8 mouse cellular contexts compared by ENCODE assay signal in the genomic region with DNA sequence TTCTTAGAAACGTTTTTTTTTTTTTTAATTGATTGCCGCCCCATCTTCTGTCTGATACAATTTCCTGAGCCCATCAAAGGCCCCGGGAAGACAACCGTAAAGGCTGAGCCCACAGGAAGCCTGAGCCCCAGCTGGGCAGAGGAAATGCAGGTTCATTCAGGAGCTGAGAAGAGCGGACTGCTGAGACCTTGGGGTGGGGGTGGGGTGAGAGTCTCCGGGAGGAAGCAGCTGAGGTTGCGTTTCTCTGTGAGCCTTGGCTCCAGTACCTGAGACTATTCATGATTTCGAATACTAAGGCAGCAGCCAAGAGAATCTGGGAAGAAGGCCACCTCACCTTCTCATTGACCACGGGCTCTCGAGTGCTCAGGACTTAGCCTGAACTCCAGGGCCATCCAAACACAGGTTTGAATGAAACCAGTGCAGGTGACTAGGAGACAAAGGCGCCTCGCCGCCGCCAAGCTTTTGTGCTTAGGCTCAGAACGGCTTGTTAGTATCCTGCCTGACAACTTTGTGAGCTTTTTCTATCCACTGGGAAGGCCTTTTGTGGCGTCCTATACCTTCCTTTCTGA. TPM values are rescaled to one million over a fixed set of nuclear protein-coding genes. Genes with fewer than 3 reads are reported as not detected.
A peak's percentile ranks its signal among the peaks of the same experiment; 100 is the strongest.
DNase-seq lines count a peak whose midpoint lies in the region; ATAC-seq lines count a peak whose summit lies in the region.

No protein-coding gene starts in this region.

- ATAC-seq in cerebellum, adult (ENCODE audit: insufficient number of reproducible peaks, low FRiP score, low TSS enrichment), result peak; percentile 32; the same call in 1 of the 2 replicates
- peak; percentile 37; the same call in 1 of the 2 replicates for ATAC-seq in forebrain, embryonic 11.5 days (replicated peaks; ENCODE audit: low FRiP score)
- ATAC-seq in midbrain, embryonic 13.5 days, result peak; percentile 54

- under 1% methylated on average over 16 of the region's 16 CpGs for WGBS in forebrain, embryonic 11.5 days
- WGBS in midbrain, embryonic 13.5 days, result 1% methylated on average over 16 of the region's 16 CpGs

- H3K27me3 ChIP-seq in forebrain, embryonic 11.5 days (ENCODE audit: control insufficient read depth, insufficient read depth, low read length), result peaks cover 24% of the 10 kb centered on the region
- H3K27me3 ChIP-seq in midbrain, embryonic 13.5 days, result peaks cover 49% of the 10 kb centered on the region

- no peaks in the 10 kb centered on the region for H3K9me3 ChIP-seq in forebrain, embryonic 11.5 days (ENCODE audit: control insufficient read depth, low read length)
- no peaks in the 10 kb centered on the region for H3K9me3 ChIP-seq in midbrain, embryonic 13.5 days

- no peak overlapping the region for H3K27ac ChIP-seq in forebrain, embryonic 11.5 days (ENCODE audit: low read depth, low read length)
- H3K27ac ChIP-seq in midbrain, embryonic 13.5 days, result peak overlapping the region; percentile 22; the same call in 1 of the 2 replicates

- peak overlapping the region; percentile 46 for H3K4me3 ChIP-seq in forebrain, embryonic 11.5 days (ENCODE audit: low read depth, low read length)
- H3K4me3 ChIP-seq in midbrain, embryonic 13.5 days (replicated peaks), result peak overlapping the region; percentile 52

- peaks cover 5% of the 10 kb centered on the region; the same call in 1 of the 2 replicates for H3K4me1 ChIP-seq in forebrain, embryonic 11.5 days (replicated peaks; ENCODE audit: control insufficient read depth, insufficient read depth, low read length)
- H3K4me1 ChIP-seq in midbrain, embryonic 13.5 days (replicated peaks), result peaks cover 22% of the 10 kb centered on the region

- H3K36me3 ChIP-seq in forebrain, embryonic 11.5 days (ENCODE audit: control insufficient read depth, insufficient read depth, low read length), result no peaks in the 10 kb centered on the region
- H3K36me3 ChIP-seq in midbrain, embryonic 13.5 days, result no peaks in the 10 kb centered on the region

- no peak for DNase-seq in cerebellum, adult 11-12 months
- DNase-seq in R1 (ENCODE audit: low read depth, low spot score), result peak; percentile 82
- peak; percentile 67 for DNase-seq in forebrain, embryonic 11.5 days (ENCODE audit: low spot score)
- peak; percentile 8 to 14 for DNase-seq in kidney, adult 8-10 months
- DNase-seq in yolk sac, embryonic 10.5 days (ENCODE audit: low spot score), result peak; percentile 19
- DNase-seq in c-Kit-positive CD71-positive TER-119-positive erythroid progenitor cells, embryonic 14.5 days (ENCODE audit: low spot score), result no peak

- H3K4me2 ChIP-seq in forebrain, embryonic 11.5 days (ENCODE audit: low read depth, low read length, severe bottlenecking), result peak overlapping the region; percentile 99
- H3K4me2 ChIP-seq in midbrain, embryonic 13.5 days (replicated peaks), result peak overlapping the region; percentile 97

- peak overlapping the region; percentile 27; the same call in 1 of the 2 replicates for H3K9ac ChIP-seq in forebrain, embryonic 11.5 days (ENCODE audit: low read length)
- peak overlapping the region; percentile 68 for H3K9ac ChIP-seq in midbrain, embryonic 13.5 days (replicated peaks)

RNA-seq across cellular contexts. Expression of a gene that starts 0.7 kb away (rescaled TPM):
- 1.3 TPM in 2 replicates for polyA plus RNA-seq in forebrain, embryonic 11.5 days (2014; fragmentation: Nextera tagmentation; extraction: Ambion mirVana)
- 1.7 and 1.9 TPM in 2 replicates for polyA plus RNA-seq in midbrain, embryonic 13.5 days (2015; fragmentation: Nextera tagmentation; extraction: Ambion mirVana)

RNA-seq across cellular contexts. Expression of a gene that starts 51.7 kb away (rescaled TPM):
- polyA plus RNA-seq in forebrain, embryonic 11.5 days (2014; fragmentation: Nextera tagmentation; extraction: Ambion mirVana), result 252 TPM in 2 replicates
- 359 and 367 TPM in 2 replicates for polyA plus RNA-seq in midbrain, embryonic 13.5 days (2015; fragmentation: Nextera tagmentation; extraction: Ambion mirVana)

RNA-seq across cellular contexts. Expression of a gene that starts 58.0 kb away (rescaled TPM):
- polyA plus RNA-seq in forebrain, embryonic 11.5 days (2014; fragmentation: Nextera tagmentation; extraction: Ambion mirVana), result 28.6 and 29.4 TPM in 2 replicates
- 30.4 and 31.2 TPM in 2 replicates for polyA plus RNA-seq in midbrain, embryonic 13.5 days (2015; fragmentation: Nextera tagmentation; extraction: Ambion mirVana)

Comparison
In these comparisons a context has a peak if more than half of its experiments do, and no peak if none do; other contexts are left out.
1. DNase-seq: peak in R1 (single experiment), forebrain, embryonic 11.5 days (single experiment), kidney, adult 8-10 months (2 of 2) and yolk sac, embryonic 10.5 days (single experiment); none in cerebellum, adult 11-12 months (single experiment) and c-Kit-positive CD71-positive TER-119-positive erythroid progenitor cells, embryonic 14.5 days (single experiment).
2. Peak in every context shown above with its lines, with median percentiles within 50 percentile points of each other: ATAC-seq.